Mouse (Mus musculus) liver, postnatal 0 days (tissue): ENCODE measurements around the gene Gstp3.

ENCODE experiments used
- CTCF ChIP-seq: sonication (generic); IDR thresholded peaks from 2 replicates; pipeline ENCODE4 v1.5.1; 2016; ENCODE audit warnings: antibody characterized with exemption, low read depth
- EP300 ChIP-seq: IDR thresholded peaks from 2 replicates; pipeline ENCODE4 v1.6.1; 2016; ENCODE audit warnings: antibody characterized with exemption, low read depth, mild to moderate bottlenecking

DNA sequence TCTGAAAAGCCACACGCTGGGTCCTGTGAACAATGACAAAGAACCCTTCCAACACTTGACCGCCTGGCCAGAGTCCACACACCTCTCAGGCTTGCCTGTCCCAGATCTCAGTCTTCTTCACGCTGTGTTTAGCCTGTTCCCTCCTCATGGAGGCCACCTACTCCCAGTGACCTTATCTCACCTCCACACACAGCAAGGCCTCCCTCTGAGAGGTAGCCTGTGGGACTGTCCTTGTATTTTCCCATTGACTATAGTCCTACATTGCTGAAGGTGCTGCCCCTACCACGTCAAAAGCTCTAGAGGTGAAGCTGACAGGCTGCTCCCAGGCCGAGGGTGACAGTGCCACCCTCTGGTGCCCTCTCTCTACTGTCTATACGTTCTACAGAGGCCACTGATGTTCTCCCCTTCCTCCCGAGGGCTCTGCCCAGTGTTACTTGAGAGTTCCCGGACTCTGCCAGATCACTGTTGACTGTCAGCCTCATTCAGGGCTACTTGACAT, 21.2 kb upstream of the Gstp3 start:
- TF ChIP-seq CTCF: peak; percentile 70
- no peak for TF ChIP-seq EP300
